Mouse (Mus musculus): ENCODE measurements at regions not wholly inside any gene's neighbourhood (a gene's known extent, or its start where the extent isn't known, plus 50 kb on each side); places are given as distances from the start of the nearest gene placed in this dataset.

- Histone ChIP-seq H3K9ac (no peak overlapping the region), H3K9me3 (no peaks in the 10 kb centered on the region), H3K4me2 (no peak overlapping the region), H3K27me3 (no peaks in the 10 kb centered on the region), H3K4me1 (peaks cover 61% of the 10 kb centered on the region), H3K4me3 (no peak overlapping the region), H3K36me3 (no peaks in the 10 kb centered on the region), H3K27ac (peak overlapping the region; percentile 39; the same call in 1 of the 2 replicates)
- 45% methylated on average over 6 of the region's 6 CpGs for WGBS
- ATAC-seq (ENCODE audit: borderline replicate concordance, extremely low read depth, low FRiP score, low TSS enrichment) = no peak
Measured at GRCm38 (mm10) chr12:107753536-107753935, 249.9 kb downstream of the Bcl11b start.

GRCm38 (mm10) chr12:107754885-107755284, 248.5 kb downstream of the Bcl11b start:
- Histone ChIP-seq H3K9ac (no peak overlapping the region), H3K9me3 (no peaks in the 10 kb centered on the region), H3K27ac (peak overlapping the region; percentile 68; the same call in 1 of the 2 replicates), H3K4me2 (no peak overlapping the region), H3K36me3 (no peaks in the 10 kb centered on the region), H3K4me1 (peaks cover 58% of the 10 kb centered on the region), H3K27me3 (no peaks in the 10 kb centered on the region), H3K4me3 (no peak overlapping the region)
- no peak for ATAC-seq (ENCODE audit: borderline replicate concordance, extremely low read depth, low FRiP score, low TSS enrichment)
- WGBS = 62% methylated on average over 8 of the region's 8 CpGs

GRCm38 (mm10) chr12:107755820-107756517, 247.4 kb downstream of the Bcl11b start:
- Histone ChIP-seq H3K9ac (no peak overlapping the region), H3K4me2 (no peak overlapping the region), H3K4me1 (peaks cover 58% of the 10 kb centered on the region), H3K27ac (no peak overlapping the region), H3K27me3 (no peaks in the 10 kb centered on the region), H3K9me3 (no peaks in the 10 kb centered on the region), H3K36me3 (no peaks in the 10 kb centered on the region), H3K4me3 (no peak overlapping the region)
- no peak for ATAC-seq (ENCODE audit: borderline replicate concordance, extremely low read depth, low FRiP score, low TSS enrichment)
- WGBS = 80% methylated on average over 13 of the region's 13 CpGs

- WGBS = 27% methylated on average over 10 of the region's 10 CpGs
- H3K4me2 ChIP-seq = no peak overlapping the region
Measured at GRCm38 (mm10) chr12:107757184-107757583, 246.2 kb downstream of the Bcl11b start.

GRCm38 (mm10) chr12:107757996-107758791, 245.2 kb downstream of the Bcl11b start:
- H3K27ac ChIP-seq = peak overlapping the region; percentile 42; the same call in 1 of the 2 replicates
- peaks cover 46% of the 10 kb centered on the region for H3K4me1 ChIP-seq
- 18% methylated on average over 11 of the region's 16 CpGs for WGBS
- no peaks in the 10 kb centered on the region for H3K36me3 ChIP-seq
- ATAC-seq (ENCODE audit: borderline replicate concordance, extremely low read depth, low FRiP score, low TSS enrichment) = peak; percentile 39; the same call in 1 of the 2 replicates
- H3K9ac ChIP-seq = no peak overlapping the region
- H3K9me3 ChIP-seq = no peaks in the 10 kb centered on the region
- no peaks in the 10 kb centered on the region for H3K27me3 ChIP-seq
- H3K4me2 ChIP-seq = no peak overlapping the region
- H3K4me3 ChIP-seq = no peak overlapping the region

More at GRCm38 (mm10) chr12:107757184-107757583, 246.2 kb downstream of the Bcl11b start:
- peaks cover 56% of the 10 kb centered on the region for H3K4me1 ChIP-seq
- no peak for ATAC-seq (ENCODE audit: borderline replicate concordance, extremely low read depth, low FRiP score, low TSS enrichment)
- H3K27me3 ChIP-seq = no peaks in the 10 kb centered on the region
- no peak overlapping the region for H3K9ac ChIP-seq
- peak overlapping the region; percentile 15; the same call in 1 of the 2 replicates for H3K27ac ChIP-seq
- H3K9me3 ChIP-seq = no peaks in the 10 kb centered on the region
- H3K36me3 ChIP-seq = no peaks in the 10 kb centered on the region
- no peak overlapping the region for H3K4me3 ChIP-seq

GRCm38 (mm10) chr12:107759291-107759690, 244.1 kb downstream of the Bcl11b start:
- Histone ChIP-seq H3K9me3 (no peaks in the 10 kb centered on the region), H3K27ac (no peak overlapping the region), H3K27me3 (no peaks in the 10 kb centered on the region), H3K4me1 (peaks cover 38% of the 10 kb centered on the region), H3K9ac (no peak overlapping the region), H3K36me3 (no peaks in the 10 kb centered on the region), H3K4me3 (no peak overlapping the region), H3K4me2 (no peak overlapping the region)
- ATAC-seq (ENCODE audit: borderline replicate concordance, extremely low read depth, low FRiP score, low TSS enrichment) = no peak
- WGBS = 67% methylated on average over 5 of the region's 5 CpGs

GRCm38 (mm10) chr12:107759911-107760310, 243.5 kb downstream of the Bcl11b start:
- Histone ChIP-seq H3K27ac (no peak overlapping the region), H3K9ac (no peak overlapping the region), H3K4me2 (no peak overlapping the region), H3K27me3 (no peaks in the 10 kb centered on the region), H3K36me3 (no peaks in the 10 kb centered on the region), H3K4me1 (peaks cover 32% of the 10 kb centered on the region), H3K4me3 (no peak overlapping the region), H3K9me3 (no peaks in the 10 kb centered on the region)
- 70% methylated on average over 4 of the region's 4 CpGs for WGBS
- no peak for ATAC-seq (ENCODE audit: borderline replicate concordance, extremely low read depth, low FRiP score, low TSS enrichment)

- Histone ChIP-seq H3K36me3 (no peaks in the 10 kb centered on the region), H3K4me2 (no peak overlapping the region), H3K4me1 (peaks cover 14% of the 10 kb centered on the region), H3K9ac (no peak overlapping the region), H3K27ac (no peak overlapping the region), H3K4me3 (no peak overlapping the region), H3K9me3 (no peaks in the 10 kb centered on the region), H3K27me3 (no peaks in the 10 kb centered on the region)
- no peak for ATAC-seq (ENCODE audit: borderline replicate concordance, extremely low read depth, low FRiP score, low TSS enrichment)
- 65% methylated on average over 4 of the region's 4 CpGs for WGBS
Measured at GRCm38 (mm10) chr12:107762140-107762539, 241.3 kb downstream of the Bcl11b start.

- H3K9ac ChIP-seq = no peak overlapping the region
- ATAC-seq (ENCODE audit: borderline replicate concordance, extremely low read depth, low FRiP score, low TSS enrichment) = no peak; the same call in 1 of the 2 replicates
- WGBS = 50% methylated on average over 13 of the region's 13 CpGs
Measured at GRCm38 (mm10) chr12:107769801-107770515, 233.4 kb downstream of the Bcl11b start.

GRCm38 (mm10) chr12:107770516-107770836, 232.9 kb downstream of the Bcl11b start:
- no peak overlapping the region for H3K9ac ChIP-seq
- no peak overlapping the region for H3K4me3 ChIP-seq
- no peaks in the 10 kb centered on the region for H3K4me1 ChIP-seq
- 5% methylated on average over 5 of the region's 5 CpGs for WGBS
- no peaks in the 10 kb centered on the region for H3K36me3 ChIP-seq
- no peak overlapping the region for H3K4me2 ChIP-seq
- no peaks in the 10 kb centered on the region for H3K9me3 ChIP-seq
- no peak for ATAC-seq (ENCODE audit: borderline replicate concordance, extremely low read depth, low FRiP score, low TSS enrichment)
- no peak overlapping the region for H3K27ac ChIP-seq
- H3K27me3 ChIP-seq = no peaks in the 10 kb centered on the region

More at GRCm38 (mm10) chr12:107769801-107770515, 233.4 kb downstream of the Bcl11b start:
- Histone ChIP-seq H3K4me3 (no peak overlapping the region), H3K27me3 (no peaks in the 10 kb centered on the region), H3K4me1 (no peaks in the 10 kb centered on the region), H3K9me3 (no peaks in the 10 kb centered on the region), H3K27ac (no peak overlapping the region), H3K4me2 (no peak overlapping the region), H3K36me3 (no peaks in the 10 kb centered on the region)

- WGBS = 71% methylated on average over 2 of the region's 2 CpGs
- Histone ChIP-seq H3K27ac (no peak overlapping the region), H3K4me1 (no peaks in the 10 kb centered on the region), H3K36me3 (no peaks in the 10 kb centered on the region), H3K27me3 (no peaks in the 10 kb centered on the region), H3K9me3 (no peaks in the 10 kb centered on the region), H3K4me2 (no peak overlapping the region), H3K9ac (no peak overlapping the region), H3K4me3 (no peak overlapping the region)
- no peak for ATAC-seq (ENCODE audit: borderline replicate concordance, extremely low read depth, low FRiP score, low TSS enrichment)
Measured at GRCm38 (mm10) chr12:107771325-107771724, 232.1 kb downstream of the Bcl11b start.

GRCm38 (mm10) chr12:107771809-107772208, 231.6 kb downstream of the Bcl11b start:
- no peaks in the 10 kb centered on the region for H3K27me3 ChIP-seq
- H3K4me2 ChIP-seq = no peak overlapping the region
- no peaks in the 10 kb centered on the region for H3K9me3 ChIP-seq
- H3K4me1 ChIP-seq = no peaks in the 10 kb centered on the region
- no peak overlapping the region for H3K9ac ChIP-seq
- 40% methylated on average over 3 of the region's 3 CpGs for WGBS
- no peak for ATAC-seq (ENCODE audit: borderline replicate concordance, extremely low read depth, low FRiP score, low TSS enrichment)
- H3K27ac ChIP-seq = no peak overlapping the region
- H3K36me3 ChIP-seq = no peaks in the 10 kb centered on the region
- H3K4me3 ChIP-seq = no peak overlapping the region

Data from lung, embryonic 15.5 days (tissue).